Mouse (Mus musculus) c-Kit-negative CD71-positive TER-119-positive erythroid progenitor cells, embryonic 14.5 days (primary cell): ENCODE measurements at regions not wholly inside any gene's neighbourhood (a gene's known extent, or its start where the extent isn't known, plus 50 kb on each side); places are given as distances from the start of the nearest gene placed in this dataset.
A peak's percentile ranks its signal among the peaks of the same experiment; 100 is the strongest.

Source experiments
- DNase-seq: peaks from one replicate; pipeline ENCODE4 v3.0.0-alpha.2; 2013; ENCODE audit warnings: low read depth, low spot score

GRCm38 (mm10) chr10:81996742-81997536 is 51.0 kb upstream of the Zfp873 start:
- peak; percentile 19 for DNase-seq
